In genomic region chr4:134245148-134245843, GRCm38 (mm10) we compare ENCODE assay signal across 8 mouse cellular contexts. TPM values are rescaled to one million over a fixed set of nuclear protein-coding genes. Genes with fewer than 3 reads are reported as not detected.
DNase-seq lines count a peak whose midpoint lies in the region; ATAC-seq and TF ChIP-seq lines count a peak whose summit lies in the region.

Gene Zfp593 (minus strand): TSS chr4:134245592.

- peak; percentile 47; the same call in 1 of the 2 replicates for TF ChIP-seq CTCF in G1E (IDR thresholded peaks at IDR 0.05; ENCODE audit: low read depth, low read length)

- peak within 1 kb of the TSS; percentile 70 for H3K4me2 ChIP-seq in forebrain, embryonic 16.5 days (ENCODE audit: low read length)
- peak within 1 kb of the TSS; percentile 87 for H3K4me2 ChIP-seq in lung, embryonic 15.5 days

- peaks cover 37% of the 10 kb centered on the region for H3K4me1 ChIP-seq in G1E (ENCODE audit: insufficient read depth, low read depth, low read length)
- peaks cover 23% of the 10 kb centered on the region for H3K4me1 ChIP-seq in forebrain, embryonic 16.5 days (replicated peaks; ENCODE audit: control insufficient read depth, insufficient read depth, low read length)
- H3K4me1 ChIP-seq in lung, embryonic 15.5 days = peaks cover 30% of the 10 kb centered on the region

- WGBS in forebrain, embryonic 16.5 days = under 1% methylated on average over 60 of the region's 60 CpGs
- WGBS in lung, embryonic 15.5 days = under 1% methylated on average over 60 of the region's 60 CpGs

- peak; percentile 99 for DNase-seq in G1E (ENCODE audit: low spot score)
- peak; percentile 95 to 98 for DNase-seq in cerebellum, adult 18-20 months
- DNase-seq in heart, postnatal 4 days = peak; percentile 98
- peak; percentile 92 to 95 for DNase-seq in layer of hippocampus, adult 8-10 months (ENCODE audit: low spot score in 2 of 2)
- peak; percentile 88 for DNase-seq in ovary, adult 18-20 months (ENCODE audit: low spot score)
- peak; percentile 94 for DNase-seq in thymus, postnatal 0 days (ENCODE audit: low spot score)

- no peaks in the 10 kb centered on the region for H3K9me3 ChIP-seq in G1E (replicated peaks)
- H3K9me3 ChIP-seq in forebrain, embryonic 16.5 days (ENCODE audit: control insufficient read depth, low read length) = no peaks in the 10 kb centered on the region
- H3K9me3 ChIP-seq in lung, embryonic 15.5 days = no peaks in the 10 kb centered on the region

- no peak within 1 kb of the TSS for H3K27ac ChIP-seq in forebrain, embryonic 16.5 days (ENCODE audit: low read length)
- no peak within 1 kb of the TSS for H3K27ac ChIP-seq in lung, embryonic 15.5 days

- H3K9ac ChIP-seq in forebrain, embryonic 16.5 days (replicated peaks; ENCODE audit: low read depth, low read length) = peak within 1 kb of the TSS; percentile 72
- H3K9ac ChIP-seq in lung, embryonic 15.5 days = peak within 1 kb of the TSS; percentile 67

- H3K36me3 ChIP-seq in G1E (replicated peaks) = peaks cover 20% of the 10 kb centered on the region
- no peaks in the 10 kb centered on the region for H3K36me3 ChIP-seq in forebrain, embryonic 16.5 days (ENCODE audit: control insufficient read depth, insufficient read depth)
- H3K36me3 ChIP-seq in lung, embryonic 15.5 days = no peaks in the 10 kb centered on the region

- H3K27me3 ChIP-seq in G1E (ENCODE audit: insufficient read depth, low read length) = peaks cover 43% of the 10 kb centered on the region
- H3K27me3 ChIP-seq in forebrain, embryonic 16.5 days (replicated peaks; ENCODE audit: control insufficient read depth, insufficient read depth, low read length) = peaks cover 14% of the 10 kb centered on the region; the same call in 1 of the 2 replicates
- H3K27me3 ChIP-seq in lung, embryonic 15.5 days = peaks cover 41% of the 10 kb centered on the region

- peak within 1 kb of the TSS; percentile 86 for H3K4me3 ChIP-seq in G1E (ENCODE audit: low read depth, low read length)
- peak within 1 kb of the TSS; percentile 78 for H3K4me3 ChIP-seq in forebrain, embryonic 16.5 days (replicated peaks; ENCODE audit: low read length)
- peak within 1 kb of the TSS; percentile 80 for H3K4me3 ChIP-seq in lung, embryonic 15.5 days

- ATAC-seq in G1E (ENCODE audit: extremely low read depth, insufficient number of reproducible peaks, low FRiP score, poor library complexity, severe bottlenecking) = peak; percentile 87
- peak; percentile 73 for ATAC-seq in forebrain, embryonic 16.5 days
- peak; percentile 78; the same call in 1 of the 2 replicates for ATAC-seq in lung, embryonic 15.5 days (ENCODE audit: borderline replicate concordance, extremely low read depth, low FRiP score, low TSS enrichment)

RNA-seq across cellular contexts. Expression of gene Zfp593, which starts in this region (rescaled TPM):
- total RNA-seq in G1E (2014; fragmentation: Nextera tagmentation) (9.0 and 10.2 TPM in 2 replicates), G1E (2017) (9.8 and 10.7 TPM in 2 replicates)
- 41.8 and 52.9 TPM in 2 replicates for polyA plus RNA-seq in G1E (2012)
- 17.1 TPM in 2 replicates for polyA plus RNA-seq in forebrain, embryonic 16.5 days (2015; fragmentation: Nextera tagmentation; extraction: Ambion mirVana)
- total RNA-seq in heart, postnatal 4 days (2021) = 1 to 10 TPM; 5.8 TPM
- 10 to 100 TPM in 3 of 4 experiments, 1 to 10 TPM in 1; 9.7 to 11.6 (median 11.2) TPM for total RNA-seq in layer of hippocampus, adult 8-10 months (2022)
- polyA plus RNA-seq in lung, embryonic 15.5 days (2015; fragmentation: Nextera tagmentation; extraction: Ambion mirVana) = 15.2 and 15.9 TPM in 2 replicates
- 27.4 and 28.3 TPM in 2 replicates for polyA plus RNA-seq in thymus, postnatal 0 days (2015; fragmentation: Nextera tagmentation; extraction: Ambion mirVana)
